Mouse (Mus musculus) forebrain, embryonic 13.5 days (tissue): ENCODE data around the gene Nav2. TPM values are rescaled to one million over a fixed set of nuclear protein-coding genes. Genes with fewer than 3 reads are reported as not detected.

ENCODE experiments used
- ATAC-seq: fragments of 200-750 bp; cut with Nextera tagmentation; 2 replicates; pipeline ENCODE4 v1.8.0; 2017
- H3K27ac ChIP-seq: fragments of 300-500 bp; sonication (generic); 2 replicates; pipeline ENCODE4 v1.5.1; 2015; ENCODE audit warnings: inconsistent platforms, mild to moderate bottlenecking, moderate library complexity
- H3K27me3 ChIP-seq: fragments of 300-500 bp; sonication (generic); 2 replicates; pipeline ENCODE4 v1.6.1; 2015; ENCODE audit warnings: mild to moderate bottlenecking, inconsistent platforms
- H3K36me3 ChIP-seq: fragments of 300-500 bp; sonication (generic); 2 replicates; pipeline ENCODE4 v1.6.1; 2015; ENCODE audit warnings: mild to moderate bottlenecking, inconsistent platforms; ENCODE audit not compliant: poor library complexity, severe bottlenecking
- H3K4me1 ChIP-seq: fragments of 300-500 bp; sonication (generic); 2 replicates; pipeline ENCODE4 v1.6.1; 2015; ENCODE audit warnings: inconsistent platforms
- H3K4me2 ChIP-seq: fragments of 300-500 bp; sonication (generic); 2 replicates; pipeline ENCODE4 v1.6.1; 2015; ENCODE audit warnings: inconsistent platforms, mild to moderate bottlenecking, moderate library complexity
- H3K4me3 ChIP-seq: fragments of 300-500 bp; sonication (generic); 2 replicates; pipeline ENCODE4 v1.5.1; 2015; ENCODE audit warnings: mild to moderate bottlenecking, inconsistent platforms
- H3K9ac ChIP-seq: fragments of 300-500 bp; sonication (generic); 2 replicates; pipeline ENCODE4 v1.6.1; 2015; ENCODE audit warnings: mild to moderate bottlenecking, inconsistent platforms
- H3K9me3 ChIP-seq: fragments of 300-500 bp; sonication (generic); replicated peaks from 2 replicates; pipeline ENCODE4 v1.6.1; 2016; ENCODE audit warnings: inconsistent platforms
- WGBS: fragments of 180-500 bp; shearing (Covaris S2); methylation state at CpG from one replicate; pipeline ENCODE4 v1.1.7; 2015; 5-methylcytosine and 5-hydroxymethylcytosine counted together
- polyA plus RNA-seq: library from polyadenylated mRNA; unstranded; fragments of >200 nt; fragmentation: Nextera tagmentation; extraction: Ambion mirVana; gene quantifications from 2 replicates; pipeline ENCODE4 v1.2.1, GENCODE M21; 2015

The Nav2 gene
- polyA plus RNA-seq, 1 experiment from 2014 or later: 11.2 TPM

DNA sequence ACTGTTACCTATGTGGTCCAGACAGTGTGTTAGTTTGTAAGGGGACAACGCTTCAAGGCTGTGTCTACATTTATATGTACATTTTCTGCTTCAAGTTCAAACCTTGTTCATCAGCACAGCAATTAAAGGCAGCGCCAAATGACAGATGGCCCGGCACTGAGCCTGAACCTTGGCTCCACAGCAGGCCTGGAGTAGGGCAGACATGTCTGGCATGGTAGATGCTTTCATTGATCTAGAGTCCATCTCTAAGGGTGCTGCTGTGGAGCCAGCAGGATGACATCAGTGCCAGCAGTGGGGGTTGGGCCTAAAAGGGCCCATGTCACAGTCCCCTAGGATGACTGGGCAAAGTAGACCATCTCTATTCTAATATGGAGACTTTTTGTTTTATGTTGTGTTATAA lies 186.0 kb downstream of the Nav2 start:
- no peak for ATAC-seq

GRCm38 (mm10) chr7:49101291-49101690 lies 192.8 kb downstream of the Nav2 start:
- peaks cover 26% of the 10 kb centered on the region for H3K4me1 ChIP-seq
- ATAC-seq: no peak
- no peak overlapping the region for H3K9ac ChIP-seq
- 81% methylated on average over 1 of the region's 1 CpGs for WGBS
- H3K36me3 ChIP-seq: no peaks in the 10 kb centered on the region
- no peaks in the 10 kb centered on the region for H3K9me3 ChIP-seq
- H3K4me2 ChIP-seq: no peak overlapping the region
- H3K4me3 ChIP-seq: no peak overlapping the region
- H3K27ac ChIP-seq: no peak overlapping the region
- H3K27me3 ChIP-seq: peaks cover 16% of the 10 kb centered on the region

More for the DNA sequence above, 186.0 kb downstream of the Nav2 start:
- H3K9me3 ChIP-seq: no peaks in the 10 kb centered on the region
- H3K36me3 ChIP-seq: no peaks in the 10 kb centered on the region
- H3K4me3 ChIP-seq: no peak overlapping the region
- peaks cover 9% of the 10 kb centered on the region; the same call in 1 of the 2 replicates for H3K4me1 ChIP-seq
- WGBS: 92% methylated on average over 3 of the region's 3 CpGs
- H3K4me2 ChIP-seq: no peak overlapping the region
- H3K27ac ChIP-seq: no peak overlapping the region
- H3K27me3 ChIP-seq: peaks cover 6% of the 10 kb centered on the region
- no peak overlapping the region for H3K9ac ChIP-seq

- Histone ChIP-seq H3K4me2 (no peak overlapping the region), H3K27ac (no peak overlapping the region), H3K9ac (no peak overlapping the region), H3K9me3 (no peaks in the 10 kb centered on the region), H3K4me1 (peaks cover 33% of the 10 kb centered on the region), H3K4me3 (no peak overlapping the region), H3K36me3 (no peaks in the 10 kb centered on the region), H3K27me3 (peaks cover 23% of the 10 kb centered on the region)
- WGBS: 80% methylated on average over 3 of the region's 3 CpGs
- ATAC-seq: no peak
Measured at GRCm38 (mm10) chr7:49102223-49102622, 193.7 kb downstream of the Nav2 start.

- H3K36me3 ChIP-seq: no peaks in the 10 kb centered on the region
- peaks cover 26% of the 10 kb centered on the region for H3K27me3 ChIP-seq
- no peaks in the 10 kb centered on the region for H3K9me3 ChIP-seq
- H3K9ac ChIP-seq: no peak overlapping the region
- no peak overlapping the region for H3K4me2 ChIP-seq
- peaks cover 38% of the 10 kb centered on the region for H3K4me1 ChIP-seq
- H3K27ac ChIP-seq: peak overlapping the region; percentile 49; the same call in 1 of the 2 replicates
- H3K4me3 ChIP-seq: no peak overlapping the region
- WGBS: 5% methylated on average over 8 of the region's 8 CpGs
- peak; percentile 80 for ATAC-seq
Measured at GRCm38 (mm10) chr7:49104376-49104775, 195.9 kb downstream of the Nav2 start.

GRCm38 (mm10) chr7:49104793-49105192 lies 196.3 kb downstream of the Nav2 start:
- H3K9ac ChIP-seq: no peak overlapping the region
- no peak overlapping the region for H3K4me2 ChIP-seq
- 0 out of 2 replicates have a peak, but pooled peaks have one; percentile 5 for ATAC-seq
- no peaks in the 10 kb centered on the region for H3K9me3 ChIP-seq
- H3K4me3 ChIP-seq: no peak overlapping the region
- no peaks in the 10 kb centered on the region for H3K36me3 ChIP-seq
- 4% methylated on average over 1 of the region's 1 CpGs for WGBS
- peaks cover 24% of the 10 kb centered on the region for H3K27me3 ChIP-seq
- H3K27ac ChIP-seq: peak overlapping the region; percentile 49
- peaks cover 38% of the 10 kb centered on the region for H3K4me1 ChIP-seq

DNA sequence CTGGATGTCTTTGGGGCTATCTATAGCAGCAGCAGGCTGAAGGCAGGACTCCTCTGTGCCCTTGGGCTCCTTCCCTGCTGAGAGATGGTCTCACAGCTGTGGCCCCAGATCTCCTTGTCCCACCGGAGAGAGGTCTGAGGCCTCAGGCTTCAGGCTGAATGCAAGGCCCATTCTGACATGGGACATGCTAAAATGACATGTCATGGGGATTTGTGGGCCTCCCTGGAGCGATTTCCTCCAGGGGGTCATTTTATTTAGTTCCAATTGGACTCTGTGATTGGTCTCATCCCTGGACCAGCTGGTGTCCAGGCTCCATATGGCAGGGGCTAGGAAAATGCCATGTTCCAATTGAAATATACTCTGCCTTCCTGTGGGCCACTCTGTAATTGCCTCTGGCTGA lies 197.0 kb downstream of the Nav2 start:
- no peaks in the 10 kb centered on the region for H3K36me3 ChIP-seq
- WGBS: 64% methylated on average over 2 of the region's 2 CpGs
- no peak for ATAC-seq

DNA sequence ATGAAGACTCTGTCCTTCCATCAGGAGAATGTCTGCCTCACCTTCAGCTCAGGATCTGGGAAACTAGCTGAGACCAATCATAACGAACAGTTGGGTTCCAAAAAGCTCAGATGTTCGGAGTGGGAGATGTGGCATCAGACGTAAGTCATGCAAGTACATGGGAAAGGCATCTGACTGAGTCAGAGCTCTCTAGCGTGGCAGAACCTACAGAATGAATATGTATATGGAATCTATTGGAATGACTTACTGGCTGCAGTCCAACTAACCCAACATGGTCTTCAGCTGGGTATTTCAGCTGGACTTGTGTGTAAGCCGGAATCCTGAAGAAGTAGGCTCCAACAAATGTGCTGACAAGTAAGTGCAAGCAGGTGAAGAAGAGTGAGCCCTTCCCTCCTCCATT lies 199.6 kb downstream of the Nav2 start:
- Histone ChIP-seq H3K4me1 (peaks cover 31% of the 10 kb centered on the region), H3K27me3 (peaks cover 14% of the 10 kb centered on the region), H3K4me2 (no peak overlapping the region), H3K9ac (no peak overlapping the region), H3K27ac (no peak overlapping the region), H3K4me3 (no peak overlapping the region), H3K36me3 (no peaks in the 10 kb centered on the region), H3K9me3 (no peaks in the 10 kb centered on the region)
- WGBS: 87% methylated on average over 5 of the region's 5 CpGs
- ATAC-seq: no peak

More for the DNA sequence above, 197.0 kb downstream of the Nav2 start:
- Histone ChIP-seq H3K9me3 (no peaks in the 10 kb centered on the region), H3K27me3 (peaks cover 21% of the 10 kb centered on the region), H3K9ac (no peak overlapping the region), H3K27ac (no peak overlapping the region), H3K4me2 (no peak overlapping the region), H3K4me1 (peaks cover 38% of the 10 kb centered on the region), H3K4me3 (no peak overlapping the region)

DNA sequence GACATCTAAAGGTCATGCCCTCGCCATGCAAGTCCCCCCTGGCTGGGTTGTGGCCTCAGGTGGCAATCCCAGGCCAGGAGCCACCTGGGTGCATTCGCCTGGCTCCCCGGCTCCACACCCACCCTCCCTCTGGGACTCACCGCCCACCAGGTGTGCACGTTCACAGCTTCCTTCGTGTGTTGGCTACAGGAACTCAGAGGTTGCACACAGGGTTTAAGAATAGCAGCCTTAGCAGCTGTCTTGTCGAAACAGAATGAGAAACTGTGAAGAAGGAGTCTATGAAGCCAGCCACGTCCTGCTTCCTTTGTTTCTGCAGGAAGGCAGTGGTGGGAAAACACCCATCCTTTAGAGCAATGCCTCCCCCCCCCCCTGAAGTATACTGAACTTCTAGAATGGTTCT lies 210.5 kb downstream of the Nav2 start:
- H3K4me3 ChIP-seq: no peak overlapping the region
- peaks cover 20% of the 10 kb centered on the region for H3K4me1 ChIP-seq
- H3K9me3 ChIP-seq: no peaks in the 10 kb centered on the region
- H3K9ac ChIP-seq: no peak overlapping the region
- no peaks in the 10 kb centered on the region for H3K36me3 ChIP-seq
- no peak overlapping the region for H3K4me2 ChIP-seq
- 69% methylated on average over 8 of the region's 8 CpGs for WGBS
- ATAC-seq: no peak
- no peak overlapping the region for H3K27ac ChIP-seq
- peaks cover 61% of the 10 kb centered on the region for H3K27me3 ChIP-seq

DNA sequence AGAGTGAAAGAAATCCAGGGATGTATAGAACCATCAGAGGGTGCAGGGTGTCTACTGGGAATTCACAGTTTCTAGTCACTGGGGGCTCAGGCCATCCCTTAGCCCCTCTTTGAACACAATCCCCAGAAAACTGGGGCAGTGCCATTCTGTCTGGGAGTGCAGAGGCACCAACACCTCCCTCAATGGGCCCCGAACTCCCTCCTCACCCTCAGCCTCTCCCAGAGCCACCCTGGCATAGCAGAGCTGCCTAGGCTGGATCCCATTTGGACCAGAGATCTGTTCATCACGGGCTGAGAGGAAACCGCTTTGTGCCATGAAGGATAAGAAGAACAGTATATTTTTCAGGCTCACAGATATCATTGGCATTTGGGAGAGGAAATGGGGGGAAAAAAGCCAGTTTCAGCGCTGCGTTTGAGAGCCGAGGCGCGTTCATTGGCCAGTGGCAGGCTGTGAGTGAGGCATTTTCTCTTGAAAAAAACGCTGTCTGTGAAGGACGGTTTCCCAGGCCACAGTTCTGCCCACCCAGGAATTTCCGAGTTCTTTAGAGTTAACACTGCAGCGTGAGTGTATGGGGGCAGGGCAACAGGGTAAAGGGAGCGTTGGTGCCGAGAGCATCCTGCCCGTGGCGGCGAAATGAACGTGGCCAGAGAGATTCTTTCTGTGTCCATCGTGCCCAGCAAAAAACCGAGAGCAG lies 211.4 kb downstream of the Nav2 start:
- H3K27me3 ChIP-seq: peaks cover 58% of the 10 kb centered on the region
- no peaks in the 10 kb centered on the region for H3K9me3 ChIP-seq
- peak; percentile 60 for ATAC-seq
- H3K4me1 ChIP-seq: peaks cover 20% of the 10 kb centered on the region
- peak overlapping the region; percentile 64 for H3K9ac ChIP-seq
- 11% methylated on average over 20 of the region's 20 CpGs for WGBS
- no peaks in the 10 kb centered on the region for H3K36me3 ChIP-seq
- H3K27ac ChIP-seq: peak overlapping the region; percentile 10
- peak overlapping the region; percentile 27 for H3K4me3 ChIP-seq
- H3K4me2 ChIP-seq: peak overlapping the region; percentile 62

GRCm38 (mm10) chr7:49120488-49120864 lies 212.0 kb downstream of the Nav2 start:
- ATAC-seq: peak; percentile 28; the same call in 1 of the 2 replicates
- H3K36me3 ChIP-seq: no peaks in the 10 kb centered on the region
- peak overlapping the region; percentile 27 for H3K4me3 ChIP-seq
- no peak overlapping the region; the same call in 1 of the 2 replicates for H3K27ac ChIP-seq
- 27% methylated on average over 6 of the region's 6 CpGs for WGBS
- peak overlapping the region; percentile 64 for H3K9ac ChIP-seq
- H3K27me3 ChIP-seq: peaks cover 58% of the 10 kb centered on the region
- peaks cover 20% of the 10 kb centered on the region for H3K4me1 ChIP-seq
- no peaks in the 10 kb centered on the region for H3K9me3 ChIP-seq
- H3K4me2 ChIP-seq: peak overlapping the region; percentile 62

DNA sequence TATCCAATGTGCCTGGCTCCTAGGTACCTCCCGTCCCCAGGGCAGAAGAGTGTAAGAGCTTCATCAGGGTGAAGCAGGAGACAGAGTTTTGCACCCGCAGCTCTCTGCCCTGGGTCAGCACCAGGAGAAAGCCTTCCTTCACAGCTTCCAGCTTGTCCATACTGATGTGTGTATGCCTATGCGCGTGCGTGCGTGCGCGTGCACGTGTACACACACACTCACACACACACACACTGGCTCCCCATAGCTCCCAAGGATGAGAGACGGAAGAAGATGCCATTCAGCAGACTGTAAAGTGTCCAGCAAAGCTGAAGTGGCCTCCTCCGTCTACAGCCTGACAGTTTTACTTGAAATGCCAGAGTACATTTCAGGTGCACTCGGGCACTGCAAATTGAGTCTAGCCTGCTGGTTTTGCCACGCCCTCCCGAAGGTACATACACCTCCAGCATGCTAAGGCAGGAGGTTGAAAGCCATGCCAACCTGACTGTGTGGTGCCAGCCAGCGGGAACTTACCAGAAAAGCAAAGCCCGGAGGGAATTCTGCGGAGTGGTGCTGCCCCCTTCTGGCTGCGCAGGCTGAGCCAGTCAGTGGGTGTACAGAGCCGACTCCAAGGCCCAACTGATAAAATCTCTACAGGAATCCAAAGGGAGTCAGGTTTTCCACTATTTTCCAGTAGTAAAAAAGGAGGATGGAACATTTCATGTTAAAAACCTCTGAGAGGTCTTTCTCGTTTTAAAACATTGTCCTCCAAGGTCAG lies 212.6 kb downstream of the Nav2 start:
- Histone ChIP-seq H3K4me2 (peak overlapping the region; percentile 62), H3K4me3 (no peak overlapping the region), H3K27ac (no peak overlapping the region), H3K27me3 (peaks cover 54% of the 10 kb centered on the region), H3K9ac (0 out of 2 replicates have a peak overlapping the region, but pooled peaks have one; percentile 64), H3K4me1 (peaks cover 20% of the 10 kb centered on the region), H3K36me3 (no peaks in the 10 kb centered on the region), H3K9me3 (no peaks in the 10 kb centered on the region)
- 36% methylated on average over 20 of the region's 20 CpGs for WGBS
- peak; percentile 86 for ATAC-seq

- no peak overlapping the region for H3K27ac ChIP-seq
- no peak overlapping the region for H3K4me3 ChIP-seq
- H3K9me3 ChIP-seq: no peaks in the 10 kb centered on the region
- no peak overlapping the region for H3K4me2 ChIP-seq
- no peak for ATAC-seq
- peaks cover 20% of the 10 kb centered on the region for H3K4me1 ChIP-seq
- 68% methylated on average over 7 of the region's 7 CpGs for WGBS
- peaks cover 48% of the 10 kb centered on the region for H3K27me3 ChIP-seq
- no peaks in the 10 kb centered on the region for H3K36me3 ChIP-seq
- no peak overlapping the region for H3K9ac ChIP-seq
Measured at GRCm38 (mm10) chr7:49122498-49122897, 214.0 kb downstream of the Nav2 start.
